Mouse (Mus musculus): ENCODE data around the gene Fam47e.

The Fam47e gene

DNA sequence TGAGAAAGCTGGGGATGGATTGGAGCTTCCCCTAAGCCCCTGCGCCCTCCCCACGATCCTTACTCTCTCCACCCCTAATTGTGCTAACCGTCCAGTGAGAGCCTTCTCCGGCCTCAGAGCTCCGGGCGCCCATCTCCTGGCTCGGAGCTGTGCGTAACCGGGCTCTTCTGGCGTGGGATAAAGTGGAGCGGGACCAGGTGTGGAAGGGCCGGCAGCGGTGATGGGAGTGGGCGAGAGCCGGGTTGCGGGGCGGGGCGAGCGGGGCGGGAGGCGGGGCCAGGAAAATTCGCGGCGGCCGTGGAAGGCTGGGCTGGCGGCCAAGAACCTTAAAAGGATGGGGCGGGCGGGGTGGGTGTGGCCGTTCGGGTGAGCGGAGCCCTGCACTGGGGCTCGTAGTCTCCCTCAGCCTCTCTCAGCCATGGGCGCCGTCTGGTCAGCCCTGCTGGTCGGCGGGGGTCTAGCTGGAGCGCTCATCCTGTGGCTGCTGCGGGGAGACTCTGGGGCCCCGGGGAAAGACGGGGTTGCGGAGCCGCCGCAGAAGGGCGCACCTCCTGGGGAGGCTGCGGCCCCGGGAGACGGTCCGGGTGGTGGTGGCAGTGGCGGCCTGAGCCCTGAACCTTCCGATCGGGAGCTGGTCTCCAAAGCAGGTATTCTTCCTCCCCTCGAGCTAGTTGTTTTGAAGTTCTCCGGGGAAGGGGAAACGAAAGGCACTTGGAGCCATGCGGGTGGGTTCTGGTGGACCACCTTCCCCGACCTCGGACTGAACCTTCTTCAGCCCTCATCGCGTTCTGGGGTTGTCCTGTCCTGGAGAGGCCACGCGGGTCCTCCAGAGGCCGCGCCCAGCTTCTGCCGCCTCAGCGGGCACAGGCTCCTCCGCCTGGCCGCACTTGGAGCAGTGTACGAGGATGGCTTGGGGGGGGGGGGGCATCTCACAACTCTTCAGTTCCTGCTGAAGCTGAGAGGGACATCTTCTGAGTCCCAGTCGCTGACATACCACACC is 48.1 kb downstream of the Fam47e start, which contains the start of gene Stbd1:
Gene Stbd1 (plus strand): TSS at position 351 of the 1,000 bp plus-strand sequence.
- peak; percentile 13 for DNase-seq (ENCODE audit: extremely low read depth, low read depth)

DNA sequence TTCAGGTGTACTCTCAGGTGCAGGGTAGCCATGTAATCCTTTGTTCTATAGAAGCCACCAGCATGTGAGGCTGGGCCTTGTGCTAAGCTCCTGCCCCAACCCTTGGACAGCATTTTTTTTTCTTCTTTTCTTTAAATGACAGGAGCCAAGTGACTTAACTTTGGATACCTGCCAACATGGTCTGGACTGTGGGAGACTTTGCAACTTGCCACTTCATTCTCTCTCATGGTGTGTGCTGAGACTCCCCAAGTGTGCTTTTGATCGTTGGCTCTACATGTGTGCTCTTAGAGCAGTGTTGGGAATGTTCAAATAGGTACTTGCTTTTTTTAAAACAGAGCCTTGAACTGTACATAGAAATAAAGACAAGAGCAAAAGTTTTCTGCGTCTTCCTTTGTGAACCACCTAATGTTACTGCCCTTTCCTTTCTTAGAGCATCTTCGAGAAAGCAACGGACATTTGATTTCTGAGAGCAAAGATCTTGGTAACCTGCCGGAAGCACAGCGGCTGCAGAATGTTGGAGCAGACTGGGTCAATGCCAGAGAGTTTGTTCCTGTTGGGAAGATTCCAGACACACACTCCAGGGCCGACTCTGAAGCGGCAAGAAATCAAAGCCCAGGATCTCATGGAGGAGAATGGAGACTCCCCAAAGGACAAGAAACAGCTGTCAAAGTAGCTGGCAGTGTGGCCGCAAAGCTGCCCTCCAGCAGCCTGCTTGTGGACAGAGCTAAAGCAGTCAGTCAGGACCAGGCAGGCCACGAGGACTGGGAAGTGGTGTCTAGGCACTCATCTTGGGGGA is 49.8 kb downstream of the Fam47e start:
- no peak for DNase-seq (ENCODE audit: extremely low read depth, low read depth)

DNA sequence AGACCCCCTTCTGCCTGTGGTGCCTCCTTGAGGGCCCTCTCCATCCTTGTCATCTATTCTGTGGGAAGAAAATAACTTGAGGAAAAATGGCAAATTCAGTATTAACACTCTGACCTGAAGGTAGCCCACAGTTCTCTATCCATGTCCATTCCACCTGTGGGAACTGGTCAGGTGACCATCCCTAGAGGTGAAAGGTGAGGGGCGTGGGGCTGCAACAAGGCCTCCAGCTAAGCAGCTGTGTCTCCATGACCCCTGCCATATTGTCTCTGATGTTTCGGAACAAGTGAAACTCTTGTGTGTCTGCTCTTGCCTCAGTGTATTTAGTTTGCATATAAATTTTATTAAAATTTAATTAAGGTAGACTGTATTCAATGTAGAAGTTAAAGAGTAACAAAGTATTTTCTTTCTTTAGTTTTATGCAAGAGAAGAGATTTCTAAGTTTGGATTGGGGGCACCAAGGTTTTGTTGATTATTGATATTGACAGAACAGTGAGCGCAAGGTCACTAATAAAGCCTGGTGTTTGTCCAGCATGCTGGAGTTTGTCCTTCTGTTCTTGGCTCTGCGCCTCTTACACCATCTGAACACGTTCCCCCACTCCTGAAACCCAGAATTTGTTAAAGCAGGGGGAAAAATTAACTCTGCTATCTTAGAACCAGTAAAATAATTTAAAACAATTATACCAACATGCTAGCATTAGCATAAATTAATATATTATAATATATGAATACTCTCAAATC is 52.8 kb downstream of the Fam47e start:
- no peak for DNase-seq (ENCODE audit: extremely low read depth, low read depth)

DNA sequence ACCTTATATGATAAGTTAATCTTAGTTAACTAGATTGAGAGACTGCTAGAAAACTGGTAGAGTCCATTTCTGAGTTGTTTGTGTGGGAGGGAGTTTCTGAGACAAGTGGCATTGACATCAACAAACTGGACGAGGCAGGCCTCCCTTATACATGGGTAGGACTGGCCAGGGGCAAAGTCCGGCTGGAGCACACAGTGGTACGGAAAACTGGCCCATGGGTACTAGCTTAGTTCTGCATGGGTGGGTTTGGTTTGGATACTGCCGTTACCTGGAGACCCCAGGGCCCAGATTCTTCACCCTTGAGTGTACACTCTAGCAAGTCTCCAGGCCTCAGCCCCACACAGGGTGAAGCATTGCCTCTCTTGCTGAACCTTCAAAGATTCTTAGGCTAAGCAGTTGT is 57.9 kb downstream of the Fam47e start:
- DNase-seq (ENCODE audit: extremely low read depth, low read depth) = no peak

DNA sequence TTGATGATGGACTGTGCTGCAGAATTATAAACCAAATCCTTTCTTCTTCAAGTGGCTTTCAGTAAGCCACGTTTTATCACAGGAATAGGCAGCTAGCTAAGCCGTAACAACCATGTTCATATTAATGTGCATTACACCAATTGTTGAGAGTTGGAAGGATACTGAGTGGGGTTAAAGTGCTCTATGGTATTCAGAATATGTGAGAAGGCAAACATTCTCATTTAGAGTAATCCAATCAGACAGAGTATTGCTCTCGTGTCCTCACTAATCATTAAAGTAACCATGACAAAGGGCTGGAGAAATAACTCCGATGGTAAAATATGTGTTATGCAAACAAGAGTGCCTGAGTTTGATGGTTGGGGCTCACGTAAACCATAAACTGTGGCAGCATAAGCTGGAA is 67.0 kb downstream of the Fam47e start:
- no peak for DNase-seq (ENCODE audit: extremely low read depth, low read depth)

DNA sequence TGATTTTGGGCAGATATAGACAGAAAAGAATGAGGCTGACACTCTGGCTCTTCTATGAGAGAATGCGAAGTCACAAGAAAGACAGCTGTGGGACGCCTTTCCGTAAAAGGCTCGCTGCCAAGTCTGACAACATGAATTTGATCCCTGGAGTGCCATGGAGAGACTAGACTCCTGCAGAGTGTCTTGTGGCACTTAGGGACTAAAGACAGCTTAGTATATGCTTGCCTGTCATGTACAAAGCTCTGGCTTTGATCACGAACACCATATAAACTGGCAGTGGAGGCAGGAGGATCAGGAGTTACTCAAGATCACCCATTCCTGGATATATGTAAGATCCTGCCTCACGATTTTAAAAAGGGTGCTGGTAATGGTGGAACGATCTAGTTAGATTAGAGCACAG is 73.0 kb downstream of the Fam47e start:
- DNase-seq (ENCODE audit: extremely low read depth, low read depth) = no peak

DNA sequence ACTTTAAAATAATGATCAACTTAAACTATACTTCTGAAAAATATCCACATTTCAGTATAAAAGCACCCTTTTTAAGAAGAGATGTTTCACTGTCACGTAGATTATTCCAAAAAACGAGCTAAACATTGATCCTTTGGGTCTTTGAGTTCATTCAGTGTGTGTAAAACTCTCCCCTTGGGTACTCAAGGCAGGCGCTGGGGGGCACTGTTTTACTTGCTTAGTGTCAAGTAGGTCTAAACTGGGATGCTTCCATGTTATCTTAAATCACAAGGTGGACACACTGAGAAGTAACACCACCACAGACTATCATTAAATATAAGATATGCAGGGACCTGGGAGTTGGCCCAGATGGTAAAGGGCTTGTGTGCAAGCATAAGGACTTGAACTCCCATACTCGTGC is 78.7 kb downstream of the Fam47e start:
- DNase-seq (ENCODE audit: extremely low read depth, low read depth) = no peak

DNA sequence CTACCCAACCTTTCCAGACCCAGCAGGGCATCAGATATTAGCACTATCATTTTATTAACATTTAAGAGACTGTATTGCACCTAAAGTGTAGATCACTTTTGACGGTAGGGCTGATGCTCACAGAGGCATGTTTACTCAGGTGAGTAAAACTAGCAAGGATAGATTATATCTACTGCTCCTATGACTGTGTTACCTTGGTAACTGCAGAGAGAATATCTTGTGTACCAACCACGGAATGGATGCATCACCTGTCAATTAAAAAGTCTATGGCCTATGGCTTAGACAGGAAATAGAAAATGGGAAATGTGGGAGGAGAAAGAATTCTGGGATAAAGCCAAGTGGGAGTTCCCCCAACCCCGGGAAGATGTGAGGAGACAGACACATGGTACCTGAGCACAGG is 80.0 kb downstream of the Fam47e start:
- no peak for DNase-seq (ENCODE audit: extremely low read depth, low read depth)

DNA sequence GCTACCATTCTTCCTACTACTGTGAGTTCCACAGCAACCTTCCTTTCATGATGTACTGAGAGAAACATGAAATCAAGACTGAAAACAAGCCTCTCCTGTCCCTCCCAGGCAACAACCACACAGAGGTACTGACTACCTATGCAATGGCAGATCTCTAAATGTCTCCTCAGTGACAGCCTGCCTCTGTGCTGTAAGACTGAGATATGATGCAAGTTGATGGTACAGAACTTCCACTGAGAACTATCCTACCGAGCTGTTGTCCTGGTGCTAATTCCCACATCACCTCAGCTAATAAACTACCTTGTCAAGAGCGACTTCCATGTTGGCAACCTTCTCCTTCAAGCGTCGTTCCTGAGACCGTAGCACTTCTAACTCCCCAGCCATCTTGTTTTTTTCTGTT is 81.0 kb downstream of the Fam47e start:
- DNase-seq (ENCODE audit: extremely low read depth, low read depth) = no peak

DNA sequence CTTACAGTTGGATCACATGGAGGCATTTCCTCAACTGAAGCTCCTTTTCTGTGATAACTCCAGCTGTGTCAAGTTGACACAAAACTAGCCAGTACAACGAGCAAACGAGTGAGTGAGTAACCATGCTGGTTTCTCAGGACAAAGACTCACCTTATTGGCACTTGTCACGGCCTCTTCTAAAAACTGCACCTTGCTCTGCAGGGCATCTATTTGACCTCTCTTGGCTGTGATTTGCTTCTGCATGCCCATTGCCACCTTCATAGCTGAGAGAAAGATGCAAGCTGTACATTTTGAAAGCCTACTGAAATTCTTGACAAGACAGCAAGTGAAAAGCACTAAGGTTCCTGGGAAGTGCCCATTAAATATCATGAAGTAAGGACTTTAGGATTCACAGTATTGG is 86.0 kb downstream of the Fam47e start:
- no peak for DNase-seq (ENCODE audit: extremely low read depth, low read depth)

Data from MEL-GATA-1-ER (cell line).